Mouse (Mus musculus) hindbrain, embryonic 15.5 days (tissue): ENCODE data around the gene Clpsl2. TPM values are rescaled to one million over a fixed set of nuclear protein-coding genes. Genes with fewer than 3 reads are reported as not detected.

ENCODE experiments used
- ATAC-seq: fragments of 200-750 bp; cut with Nextera tagmentation; 2 replicates; pipeline ENCODE4 v1.8.0; 2017; ENCODE audit warnings: low read depth, moderate number of reproducible peaks, moderate TSS enrichment; ENCODE audit not compliant: low FRiP score
- H3K27ac ChIP-seq: fragments of 300-500 bp; sonication (generic); replicated peaks from 2 replicates; pipeline ENCODE4 v1.5.1; 2015; ENCODE audit warnings: mild to moderate bottlenecking, inconsistent platforms
- H3K27me3 ChIP-seq: fragments of 300-500 bp; sonication (generic); 2 replicates; pipeline ENCODE4 v1.6.1; 2015; ENCODE audit warnings: control low read depth, inconsistent platforms
- H3K36me3 ChIP-seq: fragments of 300-500 bp; sonication (generic); 2 replicates; pipeline ENCODE4 v1.6.1; 2015; ENCODE audit warnings: control low read depth, inconsistent platforms
- H3K4me1 ChIP-seq: fragments of 300-500 bp; sonication (generic); replicated peaks from 2 replicates; pipeline ENCODE4 v1.6.1; 2015; ENCODE audit warnings: control low read depth, inconsistent platforms
- H3K4me2 ChIP-seq: fragments of 300-500 bp; sonication (generic); 2 replicates; pipeline ENCODE4 v1.6.1; 2015; ENCODE audit warnings: moderate library complexity, mild to moderate bottlenecking, inconsistent platforms
- H3K4me3 ChIP-seq: fragments of 300-500 bp; sonication (generic); 2 replicates; pipeline ENCODE4 v1.5.1; 2015; ENCODE audit warnings: mild to moderate bottlenecking, inconsistent platforms
- H3K9ac ChIP-seq: fragments of 300-500 bp; sonication (generic); 2 replicates; pipeline ENCODE4 v1.6.1; 2015; ENCODE audit warnings: inconsistent platforms
- H3K9me3 ChIP-seq: fragments of 300-500 bp; sonication (generic); 2 replicates; pipeline ENCODE4 v1.6.1; 2016; ENCODE audit warnings: control low read depth, inconsistent platforms
- WGBS: fragments of 180-500 bp; shearing (Covaris S2); methylation state at CpG from one replicate; pipeline ENCODE4 v1.1.7; 2015; 5-methylcytosine and 5-hydroxymethylcytosine counted together
- polyA plus RNA-seq: library from polyadenylated mRNA; unstranded; fragments of >200 nt; fragmentation: Nextera tagmentation; extraction: Ambion mirVana; gene quantifications from 2 replicates; pipeline ENCODE4 v1.2.1, GENCODE M21; 2015

Gene Clpsl2
- polyA plus RNA-seq = not detected in 2 replicates

- Histone ChIP-seq H3K4me1 (0 out of 2 replicates have a peak, but pooled peaks cover 3% of the 10 kb centered on the region), H3K9ac (no peak within 1 kb of the TSS), H3K4me2 (no peak within 1 kb of the TSS), H3K9me3 (no peaks in the 10 kb centered on the region), H3K4me3 (no peak within 1 kb of the TSS), H3K36me3 (no peaks in the 10 kb centered on the region), H3K27ac (no peak within 1 kb of the TSS), H3K27me3 (no peaks in the 10 kb centered on the region)
- WGBS = 78% methylated on average over 14 of the region's 14 CpGs
- ATAC-seq = no peak
Observed at GRCm38 (mm10) chr17:28549111-28549510, at the start of gene Clpsl2. Clpsl2 (plus strand) TSS chr17:28549411.

GRCm38 (mm10) chr17:28500465-28500864 is 48.7 kb upstream of the Clpsl2 start:
- H3K4me1 ChIP-seq = no peaks in the 10 kb centered on the region
- no peak for ATAC-seq
- 77% methylated on average over 3 of the region's 3 CpGs for WGBS
- no peaks in the 10 kb centered on the region for H3K36me3 ChIP-seq
- H3K9me3 ChIP-seq = no peaks in the 10 kb centered on the region
- no peak overlapping the region for H3K4me3 ChIP-seq
- no peaks in the 10 kb centered on the region for H3K27me3 ChIP-seq
- no peak overlapping the region for H3K4me2 ChIP-seq
- H3K27ac ChIP-seq = no peak overlapping the region
- H3K9ac ChIP-seq = no peak overlapping the region

GRCm38 (mm10) chr17:28502196-28502821 is 46.9 kb upstream of the Clpsl2 start:
- no peak overlapping the region for H3K4me3 ChIP-seq
- no peaks in the 10 kb centered on the region for H3K4me1 ChIP-seq
- H3K9ac ChIP-seq = no peak overlapping the region
- no peaks in the 10 kb centered on the region for H3K9me3 ChIP-seq
- ATAC-seq = no peak
- H3K36me3 ChIP-seq = no peaks in the 10 kb centered on the region
- no peak overlapping the region for H3K27ac ChIP-seq
- H3K4me2 ChIP-seq = no peak overlapping the region
- no peaks in the 10 kb centered on the region for H3K27me3 ChIP-seq
- WGBS = 74% methylated on average over 7 of the region's 7 CpGs

- Histone ChIP-seq H3K36me3 (no peaks in the 10 kb centered on the region), H3K27ac (no peak overlapping the region), H3K27me3 (no peaks in the 10 kb centered on the region; the same call in 1 of the 2 replicates), H3K9ac (no peak overlapping the region), H3K9me3 (no peaks in the 10 kb centered on the region), H3K4me3 (no peak overlapping the region), H3K4me1 (no peaks in the 10 kb centered on the region), H3K4me2 (no peak overlapping the region)
- no peak for ATAC-seq
- WGBS = 75% methylated on average over 6 of the region's 6 CpGs
Observed at GRCm38 (mm10) chr17:28504182-28504581, 45.0 kb upstream of the Clpsl2 start.

GRCm38 (mm10) chr17:28505591-28505990 is 43.6 kb upstream of the Clpsl2 start:
- Histone ChIP-seq H3K27me3 (no peaks in the 10 kb centered on the region; the same call in 1 of the 2 replicates), H3K9ac (no peak overlapping the region), H3K27ac (no peak overlapping the region), H3K4me1 (peaks cover 3% of the 10 kb centered on the region), H3K9me3 (no peaks in the 10 kb centered on the region), H3K36me3 (no peaks in the 10 kb centered on the region), H3K4me2 (no peak overlapping the region), H3K4me3 (no peak overlapping the region)
- ATAC-seq = no peak
- 87% methylated on average over 4 of the region's 4 CpGs for WGBS

- H3K4me1 ChIP-seq = peaks cover 8% of the 10 kb centered on the region
- no peak overlapping the region for H3K4me2 ChIP-seq
- no peak for ATAC-seq
- no peak overlapping the region for H3K9ac ChIP-seq
- no peaks in the 10 kb centered on the region for H3K9me3 ChIP-seq
- H3K27ac ChIP-seq = no peak overlapping the region
- 31% methylated on average over 5 of the region's 5 CpGs for WGBS
- no peaks in the 10 kb centered on the region for H3K36me3 ChIP-seq
- no peak overlapping the region for H3K4me3 ChIP-seq
- peaks cover 2% of the 10 kb centered on the region; the same call in 1 of the 2 replicates for H3K27me3 ChIP-seq
Observed at GRCm38 (mm10) chr17:28506895-28507294, 42.3 kb upstream of the Clpsl2 start.

- H3K4me1 ChIP-seq = peaks cover 8% of the 10 kb centered on the region
- H3K9me3 ChIP-seq = no peaks in the 10 kb centered on the region
- no peak overlapping the region for H3K27ac ChIP-seq
- H3K27me3 ChIP-seq = peaks cover 2% of the 10 kb centered on the region; the same call in 1 of the 2 replicates
- WGBS = 45% methylated on average over 5 of the region's 5 CpGs
- ATAC-seq = no peak
- H3K36me3 ChIP-seq = no peaks in the 10 kb centered on the region
- no peak overlapping the region for H3K4me3 ChIP-seq
- no peak overlapping the region for H3K9ac ChIP-seq
- no peak overlapping the region for H3K4me2 ChIP-seq
Observed at GRCm38 (mm10) chr17:28507496-28507895, 41.7 kb upstream of the Clpsl2 start.

GRCm38 (mm10) chr17:28510445-28511342 is 38.5 kb upstream of the Clpsl2 start:
- peaks cover 4% of the 10 kb centered on the region; the same call in 1 of the 2 replicates for H3K27me3 ChIP-seq
- 0 out of 2 replicates have a peak overlapping the region, but pooled peaks have one; percentile 2 for H3K4me3 ChIP-seq
- H3K4me1 ChIP-seq = peaks cover 8% of the 10 kb centered on the region
- H3K9ac ChIP-seq = no peak overlapping the region
- no peak for ATAC-seq
- no peaks in the 10 kb centered on the region for H3K9me3 ChIP-seq
- 6% methylated on average over 28 of the region's 28 CpGs for WGBS
- H3K36me3 ChIP-seq = no peaks in the 10 kb centered on the region
- H3K4me2 ChIP-seq = peak overlapping the region; percentile 42
- H3K27ac ChIP-seq = no peak overlapping the region

- 37% methylated on average over 9 of the region's 9 CpGs for WGBS
- H3K9me3 ChIP-seq = no peaks in the 10 kb centered on the region
- peaks cover 4% of the 10 kb centered on the region; the same call in 1 of the 2 replicates for H3K27me3 ChIP-seq
- H3K4me2 ChIP-seq = no peak overlapping the region
- ATAC-seq = no peak
- H3K27ac ChIP-seq = no peak overlapping the region
- H3K36me3 ChIP-seq = no peaks in the 10 kb centered on the region
- H3K9ac ChIP-seq = no peak overlapping the region
- H3K4me3 ChIP-seq = no peak overlapping the region
- peaks cover 8% of the 10 kb centered on the region for H3K4me1 ChIP-seq
Observed at GRCm38 (mm10) chr17:28511616-28512541, 37.3 kb upstream of the Clpsl2 start.

- Histone ChIP-seq H3K4me1 (peaks cover 16% of the 10 kb centered on the region), H3K4me3 (no peak overlapping the region), H3K27ac (no peak overlapping the region), H3K9ac (no peak overlapping the region), H3K27me3 (peaks cover 4% of the 10 kb centered on the region; the same call in 1 of the 2 replicates), H3K9me3 (no peaks in the 10 kb centered on the region), H3K36me3 (no peaks in the 10 kb centered on the region), H3K4me2 (no peak overlapping the region)
- 40% methylated on average over 6 of the region's 6 CpGs for WGBS
- no peak for ATAC-seq
Observed at GRCm38 (mm10) chr17:28512696-28513095, 36.5 kb upstream of the Clpsl2 start.

- Histone ChIP-seq H3K9me3 (no peaks in the 10 kb centered on the region), H3K4me3 (no peak overlapping the region), H3K27me3 (0 out of 2 replicates have a peak, but pooled peaks cover 4% of the 10 kb centered on the region), H3K27ac (no peak overlapping the region), H3K9ac (no peak overlapping the region), H3K36me3 (no peaks in the 10 kb centered on the region), H3K4me2 (no peak overlapping the region), H3K4me1 (peaks cover 22% of the 10 kb centered on the region)
- WGBS = 81% methylated on average over 1 of the region's 1 CpGs
- no peak for ATAC-seq
Observed at GRCm38 (mm10) chr17:28513337-28513736, 35.9 kb upstream of the Clpsl2 start.
